Mouse (Mus musculus) forelimb bud, embryonic 11.5 days (tissue): Measurements from ENCODE around the gene Gal3st2b.
"Not testable (repeated sequence)": the region's sequence is repeated elsewhere in the genome, so short reads cannot be mapped to it uniquely, and the experiment has no call there.

Source experiments
- DNase-seq: peaks from one replicate; pipeline ENCODE4 v3.0.0-alpha.2; 2012; ENCODE audit warnings: low read depth, low spot score

The Gal3st2b gene

DNA sequence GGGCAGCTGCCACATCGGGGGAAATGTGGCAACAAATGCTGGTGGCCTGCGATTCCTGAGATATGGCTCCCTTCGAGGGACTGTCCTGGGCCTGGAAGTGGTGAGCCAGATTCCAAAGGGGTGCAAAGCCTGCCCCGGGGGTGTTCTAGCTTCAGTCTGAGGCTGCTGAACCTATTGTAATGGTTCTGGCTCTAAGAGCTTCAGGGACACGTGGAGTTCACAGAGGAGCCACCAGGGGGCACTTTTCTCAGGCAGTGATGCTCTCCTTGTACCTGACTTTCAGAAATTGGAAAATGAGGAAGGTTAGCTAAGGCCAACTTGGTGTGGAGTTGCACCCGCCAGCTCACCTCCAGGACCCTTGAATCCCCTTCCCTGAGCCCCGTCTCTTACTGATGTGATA, 60.2 kb downstream of the Gal3st2b start:
- DNase-seq = not testable (repeated sequence)

DNA sequence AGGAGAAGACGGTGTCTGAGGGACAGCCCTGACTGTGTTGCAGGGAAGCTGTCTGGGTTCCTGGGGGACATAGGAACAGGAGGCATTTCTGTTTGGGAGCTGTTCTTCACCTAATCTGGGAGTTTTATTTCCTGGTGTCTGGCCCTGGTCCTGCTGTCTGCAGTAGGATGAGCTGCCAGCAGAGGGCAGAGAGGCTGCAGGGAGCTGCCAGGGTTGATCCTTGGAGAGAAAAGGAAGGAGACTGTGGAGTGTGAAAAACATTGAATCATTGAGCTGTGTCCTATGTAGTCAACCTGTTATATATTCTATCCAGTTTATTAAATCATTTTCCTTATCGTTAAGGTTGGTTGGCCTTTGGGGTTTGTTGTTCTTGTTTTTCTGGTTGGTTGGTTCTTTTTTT, 62.8 kb downstream of the Gal3st2b start:
- DNase-seq = not testable (repeated sequence)

DNA sequence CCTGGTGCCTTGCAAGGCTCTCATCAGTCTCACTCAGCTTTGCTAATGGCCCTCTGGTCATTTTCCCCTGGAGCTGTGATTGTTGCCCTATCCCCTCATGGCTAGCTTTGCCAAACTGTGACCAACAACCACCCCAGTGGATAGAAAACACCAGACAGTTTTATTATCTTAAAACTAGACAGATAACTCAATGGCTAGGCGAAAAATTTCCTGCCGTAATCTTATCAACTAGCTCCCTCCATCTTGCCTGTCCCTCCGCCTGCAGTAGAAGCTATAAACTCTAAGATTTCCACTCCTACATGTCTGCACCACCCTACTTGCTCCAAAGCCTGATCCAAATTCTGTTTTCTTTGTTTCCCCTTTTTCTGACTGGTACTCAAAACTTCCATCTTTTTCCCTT, 68.1 kb downstream of the Gal3st2b start:
- no peak for DNase-seq

DNA sequence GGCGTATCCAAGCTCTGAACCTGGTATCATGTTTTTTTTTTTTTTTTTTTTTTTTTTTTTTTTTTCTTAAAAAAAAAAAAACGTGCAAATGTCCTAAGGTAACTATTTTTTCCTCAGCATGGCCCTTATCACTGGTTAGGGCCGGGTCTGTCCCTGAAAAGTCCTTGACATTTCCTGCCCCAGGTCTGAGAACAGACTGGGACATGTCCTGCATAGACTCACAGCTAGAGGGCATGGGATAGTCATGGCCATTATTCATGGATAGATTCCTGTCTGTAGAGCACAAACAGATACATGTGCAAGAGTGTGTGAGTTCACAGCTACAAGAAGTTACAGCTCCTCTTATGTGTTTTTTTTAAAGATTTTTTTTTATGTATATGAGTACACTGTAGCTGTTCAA, 70.7 kb downstream of the Gal3st2b start:
- no peak for DNase-seq

DNA sequence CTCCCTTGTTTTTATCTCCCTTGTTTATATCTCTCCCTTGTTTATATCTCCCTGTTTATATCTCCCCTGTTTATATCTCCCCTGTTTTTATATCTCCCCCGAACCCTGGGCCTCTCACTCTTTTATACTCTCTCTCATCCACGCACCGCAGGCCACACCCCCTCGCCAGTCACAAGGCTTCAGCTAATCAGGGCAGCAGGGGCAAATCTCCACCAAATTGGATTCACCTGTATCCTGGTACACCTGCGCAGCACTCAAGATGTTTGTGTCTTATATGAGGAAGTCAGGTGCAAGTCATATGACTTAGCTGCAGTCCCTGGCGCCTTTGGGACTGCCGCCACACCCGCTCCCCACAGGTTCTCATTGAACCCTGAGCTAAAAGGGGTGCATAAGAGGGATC, 72.1 kb downstream of the Gal3st2b start, which contains the start of gene Gal3st2c:
Gene Gal3st2c, plus strand, starts transcription at position 301 of the 400 bp plus-strand sequence.
- DNase-seq = not testable (repeated sequence)

DNA sequence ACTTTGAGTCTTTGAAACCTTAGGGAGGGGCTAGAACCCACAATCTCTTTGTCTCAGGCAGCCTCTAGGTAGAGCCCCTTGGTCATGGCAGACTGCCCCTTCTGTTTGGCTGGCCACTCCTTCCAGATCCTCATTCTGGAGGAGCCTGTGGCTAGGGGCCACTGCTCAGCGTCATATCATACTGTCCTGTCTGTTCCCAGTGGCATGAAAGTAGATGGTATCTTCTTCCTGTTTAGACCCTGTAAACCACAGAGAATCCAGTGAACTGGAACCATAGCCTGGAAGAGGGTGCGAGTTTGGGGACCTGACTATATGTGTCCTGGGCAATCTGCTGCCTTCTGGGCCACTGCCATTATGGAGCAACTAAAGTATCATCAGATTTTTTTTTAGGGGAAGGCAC, 73.0 kb downstream of the Gal3st2b start:
- DNase-seq = not testable (repeated sequence)

DNA sequence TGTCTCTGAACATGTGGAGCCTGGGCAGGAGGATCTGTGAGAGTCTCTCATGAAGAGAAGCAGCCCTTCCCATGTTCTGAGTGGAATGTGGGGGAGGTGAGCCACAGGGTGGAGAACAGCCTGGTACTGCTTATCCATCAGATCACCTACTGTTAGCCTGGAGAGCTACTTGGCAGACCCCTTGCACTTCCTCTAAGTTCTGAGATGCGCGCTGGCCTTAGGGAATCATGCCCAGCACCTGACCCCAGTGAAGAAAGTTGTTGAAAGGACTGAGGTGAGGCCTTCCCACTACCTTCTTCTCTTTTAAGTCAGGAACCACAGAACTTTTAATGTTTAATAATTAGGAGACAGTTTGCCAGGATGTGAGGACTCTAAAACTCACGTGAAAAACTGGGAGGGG, 73.4 kb downstream of the Gal3st2b start:
- DNase-seq = not testable (repeated sequence)
